Mouse (Mus musculus): ENCODE measurements around the gene Pdzd7. TPM values are rescaled to one million over a fixed set of nuclear protein-coding genes. Genes with fewer than 3 reads are reported as not detected.

Pdzd7 gene
- 0.15 TPM in 1 of 2 replicates, not detected in the other for polyA plus RNA-seq (2012; ENCODE audit: low replicate concordance)

GRCm38 (mm10) chr19:45045651-45046050 is at the start of gene Pdzd7:
Gene Pdzd7, minus strand, starts transcription at chr19:45045717.

GRCm38 (mm10) chr19:45074580-45075322 is 29.2 kb upstream of the Pdzd7 start, which contains the start of gene Kazald1:
Gene Kazald1, plus strand, starts transcription at chr19:45075241.

GRCm38 (mm10) chr19:45047417-45047934 is 2.0 kb upstream of the Pdzd7 start, which contains the start of gene Sfxn3:
Gene Sfxn3, plus strand, starts transcription at chr19:45047503.

GRCm38 (mm10) chr19:45014335-45014971 is 31.1 kb downstream of the Pdzd7 start, which contains the start of gene Lzts2:
Gene Lzts2, plus strand, starts transcription at chr19:45014414.

GRCm38 (mm10) chr19:45005957-45006712 is 39.4 kb downstream of the Pdzd7 start, which contains the start of gene Mrpl43:
Gene Mrpl43, minus strand, starts transcription at chr19:45006442.

GRCm38 (mm10) chr19:45005444-45005843 is 40.1 kb downstream of the Pdzd7 start, which contains the start of gene Twnk:
Gene Twnk, plus strand, starts transcription at chr19:45005663.

GRCm38 (mm10) chr19:44988831-44989566 is 56.5 kb downstream of the Pdzd7 start, which contains the start of gene Sema4g:
Gene Sema4g, plus strand, starts transcription at chr19:44989101.

Other genes starting within 250 kb of the Pdzd7 start
- 40.5 and 52.5 TPM in 2 replicates for gene Slf2, start 114.6 kb downstream of the Pdzd7 start, polyA plus RNA-seq (2012; ENCODE audit: low replicate concordance)
- 0.09 and 0.15 TPM in 2 replicates for gene Sema4g, start 56.6 kb downstream of the Pdzd7 start, polyA plus RNA-seq (2012; ENCODE audit: low replicate concordance)
- 7.4 and 9.3 TPM in 2 replicates for gene Twnk, start 40.1 kb downstream of the Pdzd7 start, polyA plus RNA-seq (2012; ENCODE audit: low replicate concordance)
- gene Mrpl43, start 39.3 kb downstream of the Pdzd7 start, polyA plus RNA-seq (2012; ENCODE audit: low replicate concordance): 57.7 and 59.5 TPM in 2 replicates
- gene Lzts2, start 31.3 kb downstream of the Pdzd7 start, polyA plus RNA-seq (2012; ENCODE audit: low replicate concordance): 19.5 and 26.3 TPM in 2 replicates
- gene Sfxn3, start 1.8 kb upstream of the Pdzd7 start, polyA plus RNA-seq (2012; ENCODE audit: low replicate concordance): 1.5 and 2.9 TPM in 2 replicates
- gene Kazald1, start 29.5 kb upstream of the Pdzd7 start, polyA plus RNA-seq (2012; ENCODE audit: low replicate concordance): 0.38 and 0.93 TPM in 2 replicates
- gene Tlx1, start 105.0 kb upstream of the Pdzd7 start, polyA plus RNA-seq (2012; ENCODE audit: low replicate concordance): 1.9 and 4.5 TPM in 2 replicates
- gene Lbx1, start 190.1 kb upstream of the Pdzd7 start, polyA plus RNA-seq (2012; ENCODE audit: low replicate concordance): 0.07 TPM in 1 of 2 replicates, not detected in the other